Mouse (Mus musculus): ENCODE results near the gene Fbln1.

GRCm38 (mm10) chr15:85162693-85163663 is 42.8 kb upstream of the Fbln1 start:
- no peak for TF ChIP-seq CTCF (IDR thresholded peaks at IDR 0.05; ENCODE audit: low read depth, low read length)
- no peak for TF ChIP-seq POLR2A (IDR thresholded peaks at IDR 0.05; ENCODE audit: borderline replicate concordance, low read depth, low read length)

Data from bone marrow macrophage, adult 2 months (primary cell).